Mouse (Mus musculus) urinary bladder, postnatal 4 days (tissue): ENCODE results near the gene Pla2g6.

Source experiments
- DNase-seq, 2 experiments: peaks; one replicate each; pipeline ENCODE4 v3.0.0; 2021 to 2022; ENCODE audit warnings: low spot score in 2 of 2

Pla2g6 gene

DNA sequence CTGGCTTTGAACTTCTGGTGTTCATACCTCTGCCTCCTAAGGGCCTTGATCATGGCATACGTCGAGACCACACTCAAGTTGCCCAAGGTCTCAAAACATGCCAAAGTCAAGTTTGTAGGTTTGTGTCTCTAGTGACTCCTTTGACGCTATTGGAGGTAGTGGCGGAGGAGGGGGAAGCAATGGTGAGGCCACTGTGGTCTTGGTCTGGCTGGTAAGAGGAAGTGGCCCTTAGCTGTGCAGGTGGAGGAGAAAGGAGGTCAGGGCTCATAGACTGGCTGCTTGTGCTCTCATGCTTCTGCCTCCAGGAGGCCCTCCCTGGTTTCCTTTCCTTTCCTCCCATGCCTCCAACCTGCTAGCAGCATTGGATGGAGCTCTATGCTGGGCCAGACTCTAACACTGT lies 22.7 kb upstream of the Pla2g6 start:
- DNase-seq: no peak

GRCm38 (mm10) chr15:79348651-79349050 lies 20.5 kb upstream of the Pla2g6 start:
- no peak for DNase-seq

- DNase-seq: peak; percentile 43 to 71
Observed at GRCm38 (mm10) chr15:79347845-79348506, 19.8 kb upstream of the Pla2g6 start.

GRCm38 (mm10) chr15:79347165-79347844 lies 19.1 kb upstream of the Pla2g6 start:
- peak; percentile 86 to 93 for DNase-seq

DNA sequence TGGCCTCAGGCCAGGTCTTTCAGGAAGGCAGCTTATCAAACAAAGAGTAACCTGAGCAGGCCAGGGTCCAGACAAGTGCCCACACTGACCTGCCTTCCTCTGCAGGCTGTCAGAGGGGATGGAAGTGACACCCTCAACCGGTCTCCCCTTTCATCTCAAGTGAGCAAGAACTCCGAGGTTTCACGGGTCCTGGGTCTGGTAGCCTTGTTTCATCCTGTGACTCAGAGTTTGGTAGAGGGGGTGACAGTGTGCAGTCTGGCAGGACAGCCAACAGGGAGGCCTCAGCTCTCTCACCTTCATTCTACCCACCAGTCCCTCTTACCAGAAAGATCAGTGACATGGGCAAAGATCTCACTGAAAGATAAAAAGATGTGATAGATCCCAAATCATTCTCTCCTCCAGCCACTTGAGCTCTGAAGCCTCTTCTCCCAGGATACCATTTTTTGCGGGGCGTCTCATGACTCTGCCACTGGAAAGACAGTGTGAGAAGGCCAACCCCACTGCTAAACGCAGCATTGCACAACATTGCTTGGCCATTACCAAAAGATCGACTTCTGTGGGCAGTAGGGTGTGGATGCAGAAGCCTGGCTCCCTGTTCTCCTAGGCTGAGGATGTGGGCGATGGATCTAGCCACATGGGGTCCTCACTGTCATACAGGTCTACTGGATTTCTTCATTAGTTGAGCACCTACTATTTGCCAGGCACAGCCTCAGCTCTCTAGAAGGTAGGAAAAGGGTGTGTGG lies 18.0 kb upstream of the Pla2g6 start, which contains the start of gene Maff:
Maff (plus strand) TSS at position 571 of the 743 bp plus-strand sequence.
- DNase-seq: no peak

GRCm38 (mm10) chr15:79344627-79345026 lies 16.4 kb upstream of the Pla2g6 start:
- no peak for DNase-seq

GRCm38 (mm10) chr15:79342641-79343337 lies 14.6 kb upstream of the Pla2g6 start:
- no peak for DNase-seq

GRCm38 (mm10) chr15:79338978-79339377 lies 10.8 kb upstream of the Pla2g6 start:
- DNase-seq: no peak

GRCm38 (mm10) chr15:79335061-79335655 lies 7.0 kb upstream of the Pla2g6 start:
- no peak for DNase-seq

DNA sequence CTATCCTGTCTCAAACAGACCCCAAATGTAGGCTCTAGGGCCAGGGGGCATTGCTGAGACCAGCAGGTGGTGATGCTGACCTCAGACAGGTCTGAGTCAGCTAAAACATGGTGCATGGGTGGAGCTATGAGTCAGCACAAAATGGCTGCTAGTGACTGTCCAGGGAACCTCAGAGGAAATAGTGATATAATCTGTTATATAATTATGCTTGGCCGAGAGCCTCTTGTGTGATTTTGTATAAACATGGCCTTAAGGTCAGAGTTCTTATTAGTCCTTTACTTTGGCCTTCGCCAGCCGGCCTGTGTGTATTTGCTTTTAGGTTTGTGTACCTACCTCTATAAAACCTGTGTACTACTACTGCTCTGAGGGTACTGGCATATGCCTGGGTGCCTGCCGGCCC lies 5.2 kb upstream of the Pla2g6 start:
- DNase-seq: no peak

DNA sequence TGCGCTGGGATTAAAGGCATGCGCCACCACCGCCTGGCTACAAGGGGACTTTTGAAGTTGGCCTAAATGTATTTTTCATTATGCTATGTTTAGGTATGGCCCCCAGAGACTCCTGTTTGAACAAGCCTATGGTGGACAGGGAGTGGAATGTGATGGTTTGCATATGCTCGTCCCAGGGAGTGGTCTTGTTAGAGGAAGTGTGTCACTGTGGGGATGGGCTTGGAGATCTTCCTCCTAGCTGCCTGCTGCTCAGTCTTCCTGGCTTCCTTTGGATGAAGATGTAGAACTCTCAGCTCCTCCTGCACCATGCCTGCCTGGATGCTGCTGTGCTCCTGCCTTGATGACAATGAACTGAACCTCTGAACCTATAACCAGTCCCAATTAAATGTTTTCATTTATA lies 2.3 kb upstream of the Pla2g6 start:
- no peak for DNase-seq

DNA sequence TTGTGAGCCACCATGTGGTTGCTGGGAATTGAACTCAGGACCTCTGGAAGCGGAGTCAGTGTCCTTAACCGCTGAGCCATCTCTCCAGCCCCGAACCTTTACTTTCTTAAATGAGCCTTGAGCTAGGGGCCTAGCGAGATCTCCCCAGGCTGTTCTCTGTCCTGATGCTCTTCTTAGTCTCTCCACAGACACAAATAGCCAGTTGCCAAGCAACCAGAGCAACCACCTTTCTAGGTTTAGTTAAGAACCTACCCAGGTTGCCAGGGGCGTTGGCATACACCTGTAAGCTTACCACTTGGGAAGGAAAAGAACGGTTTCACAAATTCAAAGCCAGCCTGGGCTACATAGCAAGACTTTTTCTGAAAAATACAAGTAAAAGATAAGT lies 1.8 kb upstream of the Pla2g6 start:
- no peak for DNase-seq

DNA sequence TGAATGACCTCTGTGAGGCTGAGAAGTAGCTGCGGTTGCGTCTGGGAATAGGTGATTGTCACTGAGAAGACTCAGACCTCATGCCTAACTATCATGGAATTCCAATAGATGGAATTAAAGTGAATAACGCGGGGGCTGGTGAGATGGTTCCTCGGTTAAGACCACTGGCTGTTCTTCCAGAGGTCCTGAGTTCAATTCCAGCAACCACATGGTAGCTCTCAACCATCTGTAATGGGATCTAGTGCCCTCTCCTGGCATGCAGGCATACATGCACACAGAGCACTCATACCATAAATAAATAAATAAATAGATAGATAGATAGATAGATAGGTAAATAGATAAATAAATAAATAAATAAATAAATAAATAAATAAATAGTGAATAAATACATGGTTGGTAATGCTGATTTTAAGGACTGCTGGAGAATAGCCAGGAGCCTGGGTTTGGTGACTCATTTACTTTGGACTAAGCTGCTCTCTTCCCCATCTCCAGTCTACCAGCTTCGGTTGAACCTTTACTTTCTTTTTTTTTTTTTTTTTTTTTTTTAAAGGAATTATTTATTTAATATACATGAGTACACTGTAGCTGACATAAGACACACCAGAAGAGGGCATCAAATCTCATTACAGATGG lies 1.3 kb upstream of the Pla2g6 start:
- DNase-seq: no peak

GRCm38 (mm10) chr15:79328939-79329275 lies 717 bp upstream of the Pla2g6 start:
- DNase-seq: no peak

DNA sequence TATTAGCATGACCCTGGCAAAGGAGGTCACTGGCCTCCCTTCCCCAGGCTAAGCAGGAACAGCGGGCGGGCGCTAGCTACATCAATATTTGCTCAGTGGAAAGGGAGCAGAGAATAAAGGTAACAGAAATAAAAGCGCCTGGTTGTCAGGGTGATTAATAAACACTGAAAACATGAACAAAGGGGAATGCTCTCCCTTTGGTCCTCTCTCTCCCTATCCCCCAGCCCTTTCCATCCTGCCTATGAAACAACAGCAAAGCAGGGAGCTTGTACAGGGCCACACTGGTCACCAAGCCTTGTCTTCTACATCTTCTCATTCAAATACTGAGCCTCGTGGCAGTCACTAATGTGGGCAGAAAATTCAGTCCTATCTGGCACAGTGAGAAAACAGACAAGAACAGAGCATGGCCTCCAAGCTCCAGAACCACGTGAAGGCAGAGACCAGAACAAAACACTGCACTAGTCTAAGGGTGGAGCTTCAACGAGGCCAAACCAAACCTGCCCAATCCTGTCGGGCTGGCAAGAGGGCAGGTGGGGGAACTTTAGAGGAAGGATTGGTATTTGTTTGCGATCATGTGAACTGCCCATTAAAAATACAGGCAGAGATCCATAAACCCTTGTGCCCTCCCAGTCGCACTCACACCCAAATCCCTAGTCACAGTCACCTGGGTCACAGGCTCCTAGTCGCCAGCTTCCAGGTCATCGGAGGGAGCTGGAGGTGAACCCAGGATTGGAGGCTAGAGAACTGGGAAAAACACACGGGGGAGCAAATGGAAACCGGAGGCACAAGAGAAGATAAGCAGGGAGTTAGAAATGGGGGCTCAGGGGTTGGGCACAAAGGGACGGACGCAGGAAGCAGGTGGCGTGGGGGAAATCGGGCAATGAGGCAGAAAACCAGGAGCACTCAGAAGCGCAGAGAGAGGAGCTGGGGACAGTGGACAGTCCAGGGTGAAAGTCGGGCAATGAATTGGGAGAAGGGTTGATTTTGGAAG lies 924 bp downstream of the Pla2g6 start:
- no peak for DNase-seq

GRCm38 (mm10) chr15:79326264-79326663 lies 1.9 kb downstream of the Pla2g6 start:
- DNase-seq: no peak

GRCm38 (mm10) chr15:79325742-79326141 lies 2.4 kb downstream of the Pla2g6 start:
- DNase-seq: no peak

- no peak for DNase-seq
Observed at GRCm38 (mm10) chr15:79324373-79324772, 3.8 kb downstream of the Pla2g6 start.

DNA sequence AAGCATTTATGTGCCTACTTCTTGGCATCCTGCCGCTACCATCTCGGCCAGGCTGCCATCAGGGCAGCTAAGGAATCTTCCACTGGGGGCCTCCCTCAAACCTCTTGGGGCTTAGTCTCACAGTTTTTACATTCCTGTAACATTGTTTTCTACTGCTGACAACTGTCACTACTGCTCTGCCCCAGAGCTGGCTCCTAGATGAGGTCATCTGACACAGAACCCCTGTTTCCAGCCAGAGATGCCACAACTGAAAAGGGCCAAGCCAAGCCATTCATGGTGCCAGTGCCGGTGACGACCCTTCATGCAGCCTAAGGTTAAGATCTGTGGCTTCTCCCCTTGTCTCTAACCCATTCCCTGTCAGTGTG lies 4.4 kb downstream of the Pla2g6 start:
- DNase-seq: no peak
